Mouse (Mus musculus) cerebellum, adult 2 months (tissue): Measurements from ENCODE around the gene C1qtnf1. TPM values are rescaled to one million over a fixed set of nuclear protein-coding genes. Genes with fewer than 3 reads are reported as not detected.
"Not testable (repeated sequence)": the region's sequence is repeated elsewhere in the genome, so short reads cannot be mapped to it uniquely, and the experiment has no call there.

Experiments
- DNase-seq, 2 experiments: peaks; one replicate each; pipeline ENCODE4 v3.0.0; 2021
- H3K27ac ChIP-seq: fragments of 200-500 bp; 2 replicates; pipeline ENCODE4 v1.5.1; 2012; ENCODE audit warnings: low read length, control low read depth, inconsistent platforms; ENCODE audit not compliant: insufficient read depth
- H3K27me3 ChIP-seq: fragments of 200-500 bp; 2 replicates; pipeline ENCODE4 v1.6.1; 2012; ENCODE audit warnings: inconsistent platforms, mild to moderate bottlenecking, low read length, moderate library complexity; ENCODE audit not compliant: control insufficient read depth, insufficient read depth
- H3K4me1 ChIP-seq: fragments of 200-500 bp; 2 replicates; pipeline ENCODE4 v1.6.1; 2011; ENCODE audit warnings: low read length; ENCODE audit not compliant: control insufficient read depth, insufficient read depth
- H3K4me3 ChIP-seq: fragments of 200-500 bp; replicated peaks from 2 replicates; pipeline ENCODE3; 2011; ENCODE audit warnings: mild to moderate bottlenecking, low read depth, low read length, control low read depth; ENCODE audit not compliant: insufficient read depth
- CTCF ChIP-seq: fragments of 200-500 bp; IDR thresholded peaks from 2 replicates; pipeline ENCODE4 v1.5.1; 2011; ENCODE audit warnings: low read depth, mild to moderate bottlenecking, control low read depth, low read length, moderate library complexity, borderline replicate concordance; ENCODE audit not compliant: insufficient read depth
- POLR2A ChIP-seq: fragments of 200-500 bp; IDR thresholded peaks from 2 replicates; pipeline ENCODE4 v1.6.1; 2011; ENCODE audit warnings: low read length, control low read depth, borderline replicate concordance; ENCODE audit not compliant: insufficient read depth
- WGBS: fragments of 180-500 bp; shearing (Covaris S2); methylation state at CpG from one replicate; pipeline ENCODE4 v1.1.7; 2018; 5-methylcytosine and 5-hydroxymethylcytosine counted together
- polyA plus RNA-seq: library from polyadenylated mRNA; depleted of rRNA; stranded (reverse); fragments of >200 nt; gene quantifications from 2 replicates; pipeline ENCODE4 v1.2.3, GENCODE M21; 2012; rRNA removed

Gene C1qtnf1
- polyA plus RNA-seq: 1.5 and 1.7 TPM in 2 replicates

DNA sequence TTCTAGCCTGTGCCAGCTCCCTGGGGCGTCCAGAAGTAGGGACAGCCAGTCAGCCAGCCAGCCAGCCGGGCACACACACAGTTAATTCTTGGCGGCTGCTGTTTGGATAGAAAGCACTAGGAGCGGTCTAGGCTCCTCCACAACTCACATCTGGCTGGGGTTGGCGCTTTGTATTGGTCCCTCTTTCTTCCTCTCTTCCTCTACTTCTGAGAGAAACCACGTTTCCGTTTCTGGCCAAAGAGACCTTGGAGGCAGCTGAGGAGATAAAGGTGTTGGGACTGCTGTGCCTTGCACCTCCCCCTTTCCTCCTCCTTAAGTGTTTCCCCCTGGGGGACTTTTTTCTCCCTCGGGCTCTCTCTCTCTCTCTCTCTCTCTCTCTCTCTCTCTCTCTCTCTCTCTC, at the start of gene C1qtnf1:
TSS of gene C1qtnf1 (plus strand) at position 218 of the 400 bp plus-strand sequence.
- H3K27ac ChIP-seq: no peak within 1 kb of the TSS
- H3K4me1 ChIP-seq: peaks cover 16% of the 10 kb centered on the region
- WGBS: 13% methylated on average over 8 of the region's 8 CpGs
- TF ChIP-seq POLR2A (no peak), CTCF (no peak)
- no peak within 1 kb of the TSS for H3K4me3 ChIP-seq
- no peaks in the 10 kb centered on the region for H3K27me3 ChIP-seq
- no peak for DNase-seq

DNA sequence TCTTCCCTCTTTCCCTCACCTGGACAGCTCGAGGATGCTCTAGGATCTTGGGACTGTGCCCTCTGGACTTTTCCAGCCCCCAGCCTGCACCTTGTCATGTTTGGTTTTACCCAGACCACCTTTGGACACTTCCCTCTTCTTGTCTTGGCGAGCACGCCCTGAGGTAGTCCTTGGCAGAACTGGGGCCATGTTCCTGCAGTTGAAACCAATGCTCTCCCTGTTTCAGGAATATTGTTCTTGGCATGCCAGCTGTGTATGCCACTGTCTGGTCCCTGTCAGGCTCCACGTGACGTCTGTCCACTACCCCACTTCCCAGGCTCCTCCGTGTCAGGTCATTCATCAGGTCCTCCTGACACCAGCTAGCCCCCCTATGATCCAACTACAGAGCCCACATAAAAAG, 49.3 kb upstream of the C1qtnf1 start:
- Histone ChIP-seq H3K27ac (no peak overlapping the region), H3K4me3 (no peak overlapping the region), H3K27me3 (no peaks in the 10 kb centered on the region), H3K4me1 (no peaks in the 10 kb centered on the region)
- WGBS: 86% methylated on average over 6 of the region's 6 CpGs
- TF ChIP-seq POLR2A: no peak
- TF ChIP-seq CTCF: no peak
- no peak for DNase-seq

DNA sequence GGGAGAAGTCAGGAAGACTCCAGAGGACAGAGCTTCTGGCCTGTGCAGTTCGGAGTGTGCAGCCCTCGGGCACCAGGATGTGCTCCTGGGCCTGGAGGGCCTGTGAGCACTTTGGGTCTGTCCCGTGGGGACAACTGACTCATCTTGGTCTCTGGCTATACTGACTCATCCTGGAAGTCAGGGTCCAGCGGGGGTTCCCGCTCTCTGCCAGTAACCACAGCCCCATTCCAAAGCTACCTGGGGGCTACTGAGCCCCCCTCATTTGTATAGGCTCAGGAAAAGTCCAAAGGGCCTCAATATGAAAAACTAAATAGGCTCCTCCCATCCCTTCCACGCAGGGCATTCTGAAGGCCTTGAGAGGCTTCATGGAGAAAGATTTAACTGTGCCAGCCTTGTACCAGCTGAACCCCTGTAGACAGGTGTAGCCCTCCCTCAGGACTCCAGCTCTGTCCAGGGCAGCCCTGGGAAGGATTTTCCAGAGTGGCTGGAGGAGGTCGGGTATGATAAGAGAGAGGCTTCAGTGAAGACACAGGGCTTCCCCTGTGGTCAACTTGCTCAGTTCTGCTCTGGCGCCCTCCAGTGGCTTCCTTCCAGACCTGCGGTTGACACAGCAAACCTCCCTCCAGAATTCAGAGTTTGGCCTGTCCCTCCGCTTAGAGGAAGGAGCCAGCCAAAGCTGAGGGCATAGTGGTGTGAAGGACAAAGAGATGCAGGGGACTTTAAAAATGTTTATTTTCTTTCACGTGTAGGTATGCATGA, 48.6 kb upstream of the C1qtnf1 start:
- DNase-seq: peak; percentile 76 to 84
- no peak overlapping the region for H3K27ac ChIP-seq
- H3K4me3 ChIP-seq: no peak overlapping the region
- H3K4me1 ChIP-seq: no peaks in the 10 kb centered on the region
- no peaks in the 10 kb centered on the region for H3K27me3 ChIP-seq
- TF ChIP-seq POLR2A: no peak
- peak; percentile 89 for TF ChIP-seq CTCF
- WGBS: 37% methylated on average over 11 of the region's 11 CpGs

DNA sequence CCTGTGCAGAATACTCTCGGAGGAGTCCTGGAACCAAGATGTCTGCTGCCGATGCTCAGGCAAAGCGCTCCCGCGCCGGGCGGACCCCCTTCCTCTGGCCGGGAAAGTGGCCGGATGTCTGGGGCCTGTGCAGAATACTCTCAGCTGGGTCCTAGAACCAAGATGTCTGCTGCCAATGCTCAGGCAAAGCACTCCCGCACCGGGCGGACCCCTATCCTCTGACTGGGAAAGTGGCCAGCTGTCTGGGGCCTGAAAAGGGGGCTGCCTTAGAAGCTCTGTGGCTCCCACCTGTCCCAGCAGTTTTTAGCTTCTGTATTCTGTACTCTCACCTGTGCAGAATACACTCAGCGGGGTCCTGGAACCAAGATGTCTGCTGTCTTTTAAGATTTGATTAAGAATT, 40.2 kb upstream of the C1qtnf1 start:
- not testable (repeated sequence) for H3K27me3 ChIP-seq

DNA sequence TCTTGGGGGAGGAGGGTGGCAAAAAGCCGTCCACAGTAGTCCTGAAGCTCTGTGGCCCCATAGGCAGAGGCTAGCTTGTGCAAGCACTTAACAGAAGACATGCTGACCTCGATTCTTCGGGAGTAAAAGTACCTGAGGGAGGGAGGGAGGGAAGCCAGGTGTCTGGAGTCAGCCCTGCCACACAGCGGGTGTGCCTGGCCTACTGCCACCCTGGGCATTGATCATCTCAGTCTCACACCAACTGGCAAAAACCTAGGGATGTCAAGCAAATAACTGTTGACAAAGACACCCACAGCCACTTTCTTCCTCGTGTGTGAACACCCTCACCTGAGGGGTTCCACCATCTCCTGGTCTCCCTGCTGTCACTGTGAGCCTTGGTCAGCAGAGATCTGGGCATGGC, 34.0 kb upstream of the C1qtnf1 start:
- 25% methylated on average over 5 of the region's 5 CpGs for WGBS
- no peak overlapping the region for H3K27ac ChIP-seq
- H3K27me3 ChIP-seq: no peaks in the 10 kb centered on the region
- peak; percentile 63 to 69 for DNase-seq
- H3K4me1 ChIP-seq: peaks cover 18% of the 10 kb centered on the region
- TF ChIP-seq CTCF: no peak
- TF ChIP-seq POLR2A: no peak
- no peak overlapping the region for H3K4me3 ChIP-seq

More for the DNA sequence above, 40.2 kb upstream of the C1qtnf1 start:
- not testable (repeated sequence) for H3K4me3 ChIP-seq, DNase-seq, H3K27ac ChIP-seq, H3K4me1 ChIP-seq
- 81% methylated on average over 13 of the region's 13 CpGs for whole genome bisulfite sequencing

DNA sequence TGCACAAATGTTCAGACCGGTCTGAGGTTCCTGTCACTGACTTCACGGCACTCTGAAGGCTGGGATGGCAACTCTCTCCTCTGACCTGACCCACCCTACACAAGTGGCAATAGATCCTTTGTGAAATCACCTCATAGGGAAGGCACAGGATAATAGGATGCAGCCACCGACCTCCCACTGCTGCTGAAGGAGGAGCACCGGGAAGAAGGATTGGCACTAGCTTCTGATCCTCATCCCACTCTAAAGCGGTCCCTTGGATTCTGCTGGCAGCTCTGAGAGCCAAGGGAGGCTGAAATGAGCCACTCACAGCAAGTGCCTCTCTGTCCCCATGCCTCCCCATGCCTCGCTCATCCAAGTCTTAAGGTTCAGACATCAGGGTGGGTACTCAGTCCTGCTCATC, 33.5 kb upstream of the C1qtnf1 start:
- peak in 1 of 2 experiments; percentile 6 for DNase-seq
- WGBS: 46% methylated on average over 6 of the region's 6 CpGs

DNA sequence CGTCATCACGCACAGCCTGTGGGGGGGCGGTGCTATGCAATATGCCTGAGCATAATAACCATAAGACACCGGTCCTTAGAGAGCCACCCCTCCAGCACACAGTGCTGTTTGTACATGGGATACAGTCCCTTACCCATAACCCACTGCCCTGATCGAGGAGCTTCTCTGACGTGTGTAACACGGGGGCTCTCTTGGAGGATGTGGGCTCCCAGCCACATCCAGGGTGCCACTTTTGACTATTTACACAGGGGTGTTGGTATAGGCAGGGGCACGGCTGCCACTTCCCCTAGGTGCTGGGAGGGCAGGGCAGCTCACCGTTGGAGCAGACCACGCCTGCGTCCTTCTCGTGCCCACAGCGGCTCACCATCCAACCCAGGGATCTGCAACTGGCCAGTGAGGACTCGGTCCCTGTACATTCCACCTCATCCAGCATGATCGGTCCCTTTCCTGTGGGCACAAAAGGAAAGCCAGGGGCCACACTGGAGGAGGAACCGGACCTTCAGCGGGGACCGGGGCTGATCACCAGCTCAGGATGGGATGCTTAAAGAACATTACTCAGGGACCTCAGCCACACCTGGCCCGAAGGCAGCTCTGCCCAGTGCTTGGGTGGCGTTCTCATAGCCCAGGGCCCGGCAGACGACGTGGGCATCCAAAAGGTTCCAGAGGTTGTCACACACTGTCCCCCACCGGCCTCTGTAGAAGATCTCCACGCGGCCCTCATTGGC, 30.0 kb upstream of the C1qtnf1 start:
- DNase-seq: peak; percentile 1 to 10
- no peaks in the 10 kb centered on the region for H3K27me3 ChIP-seq
- no peak for TF ChIP-seq POLR2A
- no peak for TF ChIP-seq CTCF
- no peak overlapping the region for H3K27ac ChIP-seq
- H3K4me3 ChIP-seq: no peak overlapping the region
- peaks cover 38% of the 10 kb centered on the region for H3K4me1 ChIP-seq
- WGBS: 94% methylated on average over 26 of the region's 26 CpGs

More for the DNA sequence above, 33.5 kb upstream of the C1qtnf1 start:
- no peaks in the 10 kb centered on the region for H3K27me3 ChIP-seq
- TF ChIP-seq CTCF (no peak), POLR2A (no peak)
- H3K4me3 ChIP-seq: no peak overlapping the region
- peaks cover 18% of the 10 kb centered on the region for H3K4me1 ChIP-seq
- no peak overlapping the region for H3K27ac ChIP-seq
